Mouse (Mus musculus): ENCODE measurements around the gene Ctf1.
"Not testable (repeated sequence)": the region's sequence is repeated elsewhere in the genome, so short reads cannot be mapped to it uniquely, and the experiment has no call there.

Gene Ctf1

DNA sequence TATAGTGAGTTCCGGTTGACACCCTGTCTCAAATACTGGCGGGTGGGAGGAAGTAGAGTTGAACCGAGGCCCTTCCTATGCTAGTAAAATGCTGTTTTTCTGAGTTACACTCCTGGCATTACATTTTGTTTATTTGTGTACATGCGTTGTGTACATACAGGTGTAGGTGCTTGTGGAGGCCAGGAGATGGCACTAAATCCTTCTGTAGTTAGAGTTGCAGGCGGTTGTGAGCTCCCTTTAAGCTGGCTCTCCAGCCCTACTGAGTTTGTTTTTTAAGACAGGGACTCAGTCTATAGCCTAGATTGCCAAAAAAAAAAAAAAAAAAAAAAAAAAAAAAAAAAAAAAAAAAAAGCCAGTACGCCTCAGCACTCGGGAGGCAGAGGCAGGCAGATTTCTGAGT, 15.4 kb downstream of the Ctf1 start:
- CTCF ChIA-PET = no interaction called here

GRCm38 (mm10) chr7:127730170-127730569, 17.6 kb downstream of the Ctf1 start:
- CTCF ChIA-PET = interaction anchor here (0.6 kb wide), 1 partner anchor 14 kb away, joined by 9 read pairs; the partner anchor contains the start of gene Fbxl19

- CTCF ChIA-PET = not testable (repeated sequence)
Observed at GRCm38 (mm10) chr7:127732066-127732465, 19.5 kb downstream of the Ctf1 start, which contains the start of gene Ctf2. TSS of gene Ctf2 (minus strand) at chr7:127732166.

DNA sequence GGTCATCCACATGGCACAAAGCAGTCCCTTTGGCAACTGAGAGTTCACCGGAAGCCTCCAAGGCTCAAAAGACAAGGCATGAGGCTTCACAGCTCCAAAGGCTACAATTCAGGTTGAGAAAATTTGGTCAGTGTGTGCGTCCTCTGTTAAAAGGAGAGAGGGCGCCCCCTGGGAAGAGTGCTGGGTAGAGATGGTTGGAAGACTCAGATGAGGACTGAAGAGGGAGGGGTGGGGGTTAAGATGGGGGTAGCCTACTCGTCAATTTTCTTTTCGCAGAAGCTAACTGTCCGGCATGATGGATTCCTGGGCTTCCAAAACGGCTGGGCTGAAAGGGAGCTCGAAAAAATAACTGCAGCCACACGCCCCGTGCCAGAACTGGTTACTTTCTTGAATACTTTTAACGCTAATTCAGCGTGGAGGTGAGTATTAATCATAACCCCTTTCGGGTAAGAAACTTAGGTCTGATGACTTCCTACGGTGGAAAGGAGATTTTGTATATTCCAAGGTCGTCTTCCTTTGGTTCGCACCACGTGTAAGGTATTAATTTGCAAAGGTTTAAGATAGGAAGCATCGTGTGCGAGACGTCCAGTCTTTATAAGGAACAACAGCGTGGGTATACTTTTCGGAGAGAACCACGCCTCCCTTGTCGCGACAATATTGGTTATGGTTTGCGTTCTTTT, 32.0 kb downstream of the Ctf1 start, which contains the start of gene Fbxl19:
Fbxl19 (plus strand) TSS at position 178 of the 680 bp plus-strand sequence.
- CTCF ChIA-PET = interaction anchor here (0.6 to 1.1 kb wide), 2 partner anchors 14 to 177 kb away, joined by 3 to 9 read pairs; no protein-coding TSS in a partner anchor

DNA sequence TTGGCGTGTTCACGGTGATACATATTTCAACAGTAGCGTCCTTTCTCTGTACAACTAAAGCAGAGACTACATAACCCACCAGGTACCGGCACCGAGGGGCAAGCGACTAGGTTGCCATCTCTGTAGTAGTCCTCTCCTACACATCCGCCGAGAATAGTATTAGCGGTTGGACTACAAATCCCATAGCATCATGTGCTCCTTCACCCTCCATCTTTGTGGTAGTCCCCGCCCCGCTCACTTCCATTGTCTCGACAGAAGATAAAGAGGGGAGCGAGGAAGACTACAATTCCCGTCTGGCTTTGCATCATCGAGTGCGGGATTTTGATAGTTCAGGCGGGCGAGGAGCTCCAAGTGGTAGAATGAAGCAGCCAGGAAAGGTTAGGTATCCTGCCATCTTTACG, 32.7 kb downstream of the Ctf1 start:
- CTCF ChIA-PET = no interaction called here

DNA sequence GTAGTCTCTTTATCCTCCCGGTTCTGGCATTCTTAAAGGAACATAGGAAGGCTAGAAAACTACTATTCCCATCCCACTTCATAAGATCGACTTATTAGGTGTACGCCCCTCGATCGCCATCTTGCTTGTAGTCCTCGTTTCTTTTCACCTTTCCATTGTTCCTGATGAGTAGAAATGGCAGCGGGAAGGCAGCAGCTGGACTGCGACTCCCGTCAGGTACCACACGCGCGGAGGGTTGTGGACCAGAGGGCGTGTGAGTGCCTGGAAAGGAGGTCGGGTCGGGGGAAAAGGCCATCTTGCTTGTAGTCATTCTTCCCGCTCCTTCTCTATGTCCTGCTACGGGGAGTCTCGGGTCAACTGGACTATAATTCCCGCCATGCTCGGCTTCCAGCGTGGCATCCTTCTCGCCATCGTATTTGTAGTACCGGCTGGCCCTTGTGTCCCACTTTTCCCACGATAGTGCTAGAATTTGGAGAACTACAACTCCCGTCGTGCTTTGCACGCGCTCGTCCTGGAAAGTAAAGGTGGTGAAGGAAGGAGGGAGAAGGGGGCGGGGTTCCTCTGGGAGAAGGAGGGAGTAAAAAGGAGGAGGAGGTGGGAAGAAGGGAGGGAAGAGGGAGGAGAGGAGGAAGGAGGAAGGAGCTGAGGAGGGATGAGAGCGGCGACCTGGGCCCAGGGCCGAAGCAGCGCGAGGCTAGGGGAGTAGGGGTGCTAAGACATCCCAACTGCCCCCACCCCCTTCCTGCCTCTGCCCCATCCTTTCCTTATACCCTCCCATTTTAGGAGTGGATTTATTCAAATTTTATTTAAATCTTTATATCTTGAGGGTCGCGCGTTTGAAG, 33.3 kb downstream of the Ctf1 start:
- CTCF ChIA-PET = no interaction called here

GRCm38 (mm10) chr7:127746494-127747491, 34.3 kb downstream of the Ctf1 start:
- CTCF ChIA-PET = no interaction called here

DNA sequence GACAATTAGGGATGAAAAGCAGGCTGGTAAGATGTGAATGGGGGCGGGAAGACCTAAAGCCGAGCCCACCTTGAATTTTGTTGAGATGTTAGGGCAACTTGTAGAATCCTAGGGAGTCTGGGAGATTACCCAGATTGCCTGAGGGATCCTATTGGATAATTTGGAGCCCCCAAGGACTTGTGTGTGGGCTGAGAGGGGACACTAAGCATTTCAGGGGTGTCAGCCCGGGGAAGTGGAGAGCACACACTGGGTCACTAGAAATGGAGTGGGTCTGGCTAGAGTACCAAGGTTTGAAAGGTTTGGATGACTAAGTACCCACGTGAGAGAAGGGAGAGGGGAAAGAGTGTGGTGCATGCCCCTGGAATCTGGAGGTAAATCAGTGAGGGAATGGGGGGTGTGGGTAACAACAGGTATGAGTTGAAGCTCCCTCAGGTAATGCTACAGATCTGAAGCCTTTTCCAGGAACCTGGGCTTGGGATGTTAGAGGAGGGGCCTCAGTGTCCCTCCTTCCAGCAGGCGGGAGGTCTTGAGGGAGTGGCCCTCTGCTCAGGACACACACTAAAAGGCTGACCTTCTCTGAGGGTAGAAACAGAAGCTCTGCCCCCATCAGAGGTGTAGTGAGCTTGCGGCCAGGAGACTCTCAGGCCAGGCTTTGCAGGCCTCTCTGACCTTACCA, 35.2 kb downstream of the Ctf1 start:
- CTCF ChIA-PET = no interaction called here

DNA sequence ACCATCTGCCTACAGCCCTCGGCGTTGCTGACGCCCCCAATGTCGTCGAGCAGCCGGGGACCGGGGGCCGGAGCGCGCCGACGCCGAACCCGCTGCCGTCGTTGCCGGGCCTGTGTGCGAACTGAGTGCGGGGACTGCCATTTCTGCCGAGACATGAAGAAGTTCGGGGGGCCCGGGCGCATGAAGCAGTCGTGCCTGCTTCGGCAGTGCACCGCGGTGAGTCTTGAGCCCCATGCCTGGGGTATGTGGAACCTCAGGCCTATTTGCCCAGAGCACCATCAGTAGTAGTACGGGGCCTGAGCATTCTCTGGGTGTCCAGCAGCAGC, 35.7 kb downstream of the Ctf1 start:
- CTCF ChIA-PET = no interaction called here

GRCm38 (mm10) chr7:127750131-127751127, 37.9 kb downstream of the Ctf1 start:
- CTCF ChIA-PET = no interaction called here

- CTCF ChIA-PET = interaction anchor here (0.6 kb wide), 2 partner anchors 425 to 774 kb away, joined by 3 to 10 read pairs; no protein-coding TSS in a partner anchor
Observed at GRCm38 (mm10) chr7:127751619-127752018, 39.1 kb downstream of the Ctf1 start.

- CTCF ChIA-PET = interaction anchor here (0.6 kb wide), 2 partner anchors 425 to 774 kb away, joined by 3 to 10 read pairs; no protein-coding TSS in a partner anchor
Observed at GRCm38 (mm10) chr7:127752069-127752468, 39.5 kb downstream of the Ctf1 start.

DNA sequence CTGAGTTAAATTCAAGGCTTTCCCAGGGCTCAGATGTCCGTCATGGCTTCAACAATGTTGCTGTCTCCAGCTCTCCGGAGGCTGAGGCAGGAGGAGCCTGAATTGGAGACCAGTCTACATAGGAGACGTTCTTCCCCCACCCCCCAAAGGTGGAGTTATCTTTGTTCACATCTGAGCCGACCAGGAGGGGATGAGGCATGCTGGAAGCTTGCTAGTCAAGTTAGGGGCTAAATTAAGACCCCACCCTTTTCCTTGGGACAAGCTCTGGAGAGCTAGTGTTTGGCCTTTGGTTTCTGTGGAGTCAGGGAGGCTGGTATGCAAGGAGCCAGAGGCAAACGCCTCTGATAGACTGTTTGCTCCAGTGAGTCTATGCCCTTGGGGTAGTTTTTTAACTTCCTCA, 40.6 kb downstream of the Ctf1 start:
- CTCF ChIA-PET = no interaction called here

- CTCF ChIA-PET = no interaction called here
Observed at GRCm38 (mm10) chr7:127753741-127754140, 41.2 kb downstream of the Ctf1 start.

GRCm38 (mm10) chr7:127759716-127760115, 47.2 kb downstream of the Ctf1 start:
- CTCF ChIA-PET = no interaction called here

DNA sequence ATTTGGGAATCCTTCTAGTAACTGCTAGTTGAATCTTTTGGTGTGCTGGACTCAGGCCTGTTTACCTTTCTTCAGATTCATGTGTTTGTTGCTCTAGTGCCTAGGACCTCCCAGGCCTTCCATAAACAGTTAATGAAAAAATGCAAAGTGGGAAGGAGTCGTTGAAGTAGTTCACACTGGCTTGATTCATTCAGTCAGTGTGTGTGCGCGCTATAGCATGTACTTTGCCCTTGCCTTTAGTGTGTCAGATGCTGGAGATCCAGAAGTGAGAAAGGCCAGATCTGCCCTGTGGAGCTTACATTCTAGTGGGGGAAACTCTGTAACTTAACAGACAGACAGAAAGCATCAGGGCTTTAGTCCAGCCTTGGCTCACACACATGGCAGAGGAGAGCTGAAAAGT, 47.9 kb downstream of the Ctf1 start:
- CTCF ChIA-PET = interaction anchor here (0.7 kb wide), 1 partner anchor 284 kb away, joined by 4 read pairs; no protein-coding TSS in a partner anchor

DNA sequence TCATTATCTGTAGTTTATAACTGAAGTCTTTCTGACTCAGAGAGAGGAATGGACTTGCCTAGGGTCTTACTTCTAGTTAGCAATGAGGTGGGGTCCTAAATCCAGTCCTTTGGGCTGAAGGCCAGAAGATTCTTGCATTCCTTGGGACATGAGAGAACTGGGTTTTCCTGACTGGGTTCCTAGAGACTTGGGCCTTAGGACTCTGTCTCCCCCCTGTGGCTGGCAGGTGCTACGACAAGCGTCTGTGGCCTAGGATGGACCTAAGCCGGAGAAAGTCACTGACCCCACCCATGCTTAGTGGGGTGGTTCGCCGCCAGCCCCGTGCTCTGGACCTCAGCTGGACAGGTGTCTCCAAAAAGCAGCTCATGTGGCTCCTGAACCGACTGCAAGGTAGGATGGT, 48.5 kb downstream of the Ctf1 start:
- CTCF ChIA-PET = interaction anchor here (0.6 to 0.7 kb wide), 2 partner anchors 228 to 283 kb away, joined by 4 read pairs; no protein-coding TSS in a partner anchor

DNA sequence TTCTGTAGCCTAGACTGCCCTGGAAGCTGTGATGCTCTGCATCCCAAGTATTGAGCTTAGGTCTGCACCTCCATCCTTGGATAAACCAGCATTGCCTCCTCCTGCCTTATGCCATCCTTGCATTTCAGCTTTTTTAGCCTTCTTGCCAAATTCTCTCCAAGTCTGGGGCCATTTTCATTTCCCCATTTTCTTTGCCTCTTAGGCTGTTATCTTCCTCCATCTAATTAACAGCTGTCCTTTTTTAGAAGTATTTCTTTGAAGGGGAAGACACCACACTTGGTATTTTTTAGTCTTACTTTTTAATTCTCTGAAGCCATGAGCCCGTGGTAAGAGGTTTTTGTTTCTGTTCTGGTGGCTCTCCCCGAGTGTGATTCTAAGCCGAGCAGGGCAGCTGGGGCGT, 51.1 kb downstream of the Ctf1 start:
- CTCF ChIA-PET = interaction anchor here (0.5 to 1.0 kb wide), 2 partner anchors 16 to 857 kb away, joined by 3 read pairs; no protein-coding TSS in a partner anchor

- CTCF ChIA-PET = no interaction called here
Observed at GRCm38 (mm10) chr7:127765756-127766155, 53.2 kb downstream of the Ctf1 start.
